ENCODE assay signal across 8 mouse cellular contexts in genomic region chr7:46639692-46640031, GRCm38 (mm10). TPM values are rescaled to one million over a fixed set of nuclear protein-coding genes. Genes with fewer than 3 reads are reported as not detected.
DNase-seq lines count a peak whose midpoint lies in the region; ATAC-seq and TF ChIP-seq lines count a peak whose summit lies in the region.

Gene Sergef (minus strand): TSS chr7:46639807.

- H3K4me2 ChIP-seq in heart, embryonic 12.5 days: peak within 1 kb of the TSS; percentile 92
- peak within 1 kb of the TSS; percentile 97 for H3K4me2 ChIP-seq in kidney, postnatal 0 days (ENCODE audit: low read length)
- H3K4me2 ChIP-seq in liver, embryonic 13.5 days: peak within 1 kb of the TSS; percentile 94
- peak within 1 kb of the TSS; percentile 84 for H3K4me2 ChIP-seq in stomach, embryonic 16.5 days (ENCODE audit: low read depth, low read length)

- H3K9ac ChIP-seq in heart, embryonic 12.5 days: peak within 1 kb of the TSS; percentile 76
- peak within 1 kb of the TSS; percentile 69 for H3K9ac ChIP-seq in kidney, postnatal 0 days (ENCODE audit: low read depth, low read length)
- H3K9ac ChIP-seq in liver, embryonic 13.5 days: peak within 1 kb of the TSS; percentile 82
- peak within 1 kb of the TSS; percentile 88 for H3K9ac ChIP-seq in stomach, embryonic 16.5 days (ENCODE audit: low read length)

- H3K4me1 ChIP-seq in heart, embryonic 12.5 days (replicated peaks): peaks cover 16% of the 10 kb centered on the region
- H3K4me1 ChIP-seq in kidney, postnatal 0 days (replicated peaks; ENCODE audit: insufficient read depth, low read length): peaks cover 3% of the 10 kb centered on the region; the same call in 1 of the 2 replicates
- H3K4me1 ChIP-seq in liver, embryonic 13.5 days (replicated peaks): peaks cover 17% of the 10 kb centered on the region
- peaks cover 9% of the 10 kb centered on the region; the same call in 1 of the 2 replicates for H3K4me1 ChIP-seq in stomach, embryonic 16.5 days (ENCODE audit: control insufficient read depth, insufficient read depth, low read length)

- peak within 1 kb of the TSS; percentile 29; the same call in 1 of the 2 replicates for H3K27ac ChIP-seq in heart, embryonic 12.5 days (ENCODE audit: poor library complexity, severe bottlenecking)
- peak within 1 kb of the TSS; percentile 67 for H3K27ac ChIP-seq in kidney, postnatal 0 days
- no peak within 1 kb of the TSS for H3K27ac ChIP-seq in liver, embryonic 13.5 days
- H3K27ac ChIP-seq in stomach, embryonic 16.5 days (ENCODE audit: low read length): peak within 1 kb of the TSS; percentile 30; the same call in 1 of the 2 replicates

- peak within 1 kb of the TSS; percentile 65 for H3K4me3 ChIP-seq in heart, embryonic 12.5 days
- peak within 1 kb of the TSS; percentile 76 for H3K4me3 ChIP-seq in kidney, postnatal 0 days (replicated peaks; ENCODE audit: low read depth, low read length)
- H3K4me3 ChIP-seq in liver, embryonic 13.5 days (replicated peaks): peak within 1 kb of the TSS; percentile 77
- peak within 1 kb of the TSS; percentile 79 for H3K4me3 ChIP-seq in stomach, embryonic 16.5 days (replicated peaks; ENCODE audit: low read length)

- no peaks in the 10 kb centered on the region for H3K9me3 ChIP-seq in heart, embryonic 12.5 days (replicated peaks)
- no peaks in the 10 kb centered on the region for H3K9me3 ChIP-seq in kidney, postnatal 0 days (replicated peaks; ENCODE audit: low read length)
- H3K9me3 ChIP-seq in liver, embryonic 13.5 days (replicated peaks): no peaks in the 10 kb centered on the region
- H3K9me3 ChIP-seq in stomach, embryonic 16.5 days (replicated peaks; ENCODE audit: control insufficient read depth, low read length): no peaks in the 10 kb centered on the region

- no peaks in the 10 kb centered on the region for H3K27me3 ChIP-seq in heart, embryonic 12.5 days (replicated peaks)
- no peaks in the 10 kb centered on the region for H3K27me3 ChIP-seq in kidney, postnatal 0 days (ENCODE audit: insufficient read depth, low read length)
- peaks cover 21% of the 10 kb centered on the region; the same call in 1 of the 2 replicates for H3K27me3 ChIP-seq in liver, embryonic 13.5 days
- H3K27me3 ChIP-seq in stomach, embryonic 16.5 days (ENCODE audit: control insufficient read depth, insufficient read depth, low read length): no peaks in the 10 kb centered on the region; the same call in 1 of the 2 replicates

- DNase-seq in CD8-positive naive resting alpha-beta T cell, adult 2 months (ENCODE audit: low read depth in 2 of 2, low spot score in 2 of 2): peak; percentile 70 to 72
- DNase-seq in brain, embryonic 18.5 days (ENCODE audit: low read depth, low spot score): peak; percentile 80
- peak; percentile 92 for DNase-seq in kidney, postnatal 0 days (ENCODE audit: low spot score)
- peak; percentile 89 for DNase-seq in liver, embryonic 13.5 days
- DNase-seq in neural tube, embryonic 10.5 days (ENCODE audit: extremely low spot score, low spot score): peak; percentile 87

- H3K36me3 ChIP-seq in heart, embryonic 12.5 days: no peaks in the 10 kb centered on the region
- H3K36me3 ChIP-seq in kidney, postnatal 0 days (ENCODE audit: insufficient read depth, low read length): no peaks in the 10 kb centered on the region
- H3K36me3 ChIP-seq in liver, embryonic 13.5 days: no peaks in the 10 kb centered on the region
- H3K36me3 ChIP-seq in stomach, embryonic 16.5 days (ENCODE audit: control insufficient read depth, insufficient read depth, low read length): no peaks in the 10 kb centered on the region

- TF ChIP-seq CTCF in kidney, postnatal 0 days (IDR thresholded peaks at IDR 0.05; ENCODE audit: low read depth): no peak

- WGBS in heart, embryonic 12.5 days: under 1% methylated on average over 30 of the region's 30 CpGs
- under 1% methylated on average over 30 of the region's 30 CpGs for WGBS in kidney, postnatal 0 days
- under 1% methylated on average over 30 of the region's 30 CpGs for WGBS in liver, embryonic 13.5 days (ENCODE audit: insufficient replicate concordance)
- under 1% methylated on average over 30 of the region's 30 CpGs for WGBS in stomach, embryonic 16.5 days

- ATAC-seq in erythroid progenitor cell, adult 5-6 weeks (replicated peaks; ENCODE audit: low FRiP score, poor library complexity, severe bottlenecking): peak; percentile 98
- peak; percentile 94 for ATAC-seq in heart, embryonic 12.5 days (ENCODE audit: insufficient number of reproducible peaks, low FRiP score)
- peak; percentile 94 for ATAC-seq in kidney, postnatal 0 days (replicated peaks; ENCODE audit: low FRiP score, low read depth)
- ATAC-seq in liver, embryonic 13.5 days (ENCODE audit: low read depth): peak; percentile 95
- ATAC-seq in stomach, embryonic 16.5 days (ENCODE audit: insufficient read depth, low FRiP score): peak; percentile 97

RNA-seq across cellular contexts. Expression of gene Sergef, which starts in this region (rescaled TPM):
- total RNA-seq in erythroid progenitor cell, adult 5-6 weeks (2015; ENCODE audit: low replicate concordance): 4.6 TPM in 1 of 2 replicates, not detected in the other
- 0.23 and 0.26 TPM in 2 replicates for total RNA-seq in erythroid progenitor cell, adult 5-6 weeks (2017; ENCODE audit: low replicate concordance)
- 9.8 and 11.3 TPM in 2 replicates for polyA plus RNA-seq in heart, embryonic 12.5 days (2016; fragmentation: Nextera tagmentation; extraction: Ambion mirVana)
- polyA plus RNA-seq in kidney, postnatal 0 days (2015; fragmentation: Nextera tagmentation; extraction: Ambion mirVana): 15.5 and 17.2 TPM in 2 replicates
- 6.8 and 7.5 TPM in 2 replicates for polyA plus RNA-seq in liver, embryonic 13.5 days (2015; fragmentation: Nextera tagmentation; extraction: Ambion mirVana)
- 13.5 and 14.9 TPM in 2 replicates for polyA plus RNA-seq in stomach, embryonic 16.5 days (2015; fragmentation: Nextera tagmentation; extraction: Ambion mirVana)
